Mouse (Mus musculus) liver, embryonic 14.5 days (tissue): ENCODE results near the gene Parp3. TPM values are rescaled to one million over a fixed set of nuclear protein-coding genes. Genes with fewer than 3 reads are reported as not detected.

ENCODE experiments used
- ATAC-seq: fragments of 200-750 bp; cut with Nextera tagmentation; 2 replicates; pipeline ENCODE4 v1.8.0; 2017; ENCODE audit warnings: moderate number of reproducible peaks, mild to moderate bottlenecking, moderate library complexity; ENCODE audit not compliant: insufficient read depth
- DNase-seq, 3 experiments: peaks; one replicate each; pipeline ENCODE4 v3.0.0-alpha.2; 2012 to 2013; ENCODE audit warnings: low read depth in 3 of 3, low spot score in 3 of 3
- H3K27ac ChIP-seq: fragments of 300-500 bp; sonication (generic); 2 replicates; pipeline ENCODE4 v1.5.1; 2014; ENCODE audit warnings: moderate library complexity, mild to moderate bottlenecking, control low read depth, inconsistent platforms
- H3K27me3 ChIP-seq: fragments of 300-500 bp; sonication (generic); 2 replicates; pipeline ENCODE4 v1.6.1; 2014; ENCODE audit warnings: mild to moderate bottlenecking, low read length, moderate library complexity; ENCODE audit not compliant: control insufficient read depth, insufficient read depth
- H3K36me3 ChIP-seq: fragments of 300-500 bp; sonication (generic); replicated peaks from 2 replicates; pipeline ENCODE4 v1.6.1; 2014; ENCODE audit warnings: low read depth; ENCODE audit not compliant: control insufficient read depth, insufficient read depth
- H3K4me1 ChIP-seq, 2 experiments: fragments of 200-500 bp in 1 of 2; fragments of 300-500 bp in 1 of 2; sonication (generic) in 1 of 2; replicated peaks; 2 replicates each; pipeline ENCODE4 v1.6.1; 2012 to 2014; ENCODE audit warnings: antibody characterized with exemption in 1 of 2, inconsistent platforms in 1 of 2, low read length in 1 of 2; ENCODE audit not compliant: control insufficient read depth in 2 of 2, insufficient read depth in 2 of 2
- H3K4me2 ChIP-seq: fragments of 300-500 bp; sonication (generic); 2 replicates; pipeline ENCODE4 v1.6.1; 2014; ENCODE audit warnings: low read depth, mild to moderate bottlenecking, control low read depth, moderate library complexity
- H3K4me3 ChIP-seq, 2 experiments: fragments of 200-500 bp in 1 of 2; fragments of 300-500 bp in 1 of 2; sonication (generic) in 1 of 2; 2 replicates each; pipeline ENCODE4 v1.5.1; 2012 to 2014; ENCODE audit warnings: low read depth in 2 of 2, low read length in 2 of 2, mild to moderate bottlenecking in 2 of 2, control low read depth in 1 of 2, inconsistent platforms in 1 of 2, moderate library complexity in 1 of 2; ENCODE audit not compliant: insufficient read depth in 1 of 2
- H3K9ac ChIP-seq: fragments of 300-500 bp; sonication (generic); replicated peaks from 2 replicates; pipeline ENCODE4 v1.6.1; 2014; ENCODE audit warnings: mild to moderate bottlenecking, control low read depth, moderate library complexity
- H3K9me3 ChIP-seq: fragments of 300-500 bp; sonication (generic); 2 replicates; pipeline ENCODE4 v1.6.1; 2016; ENCODE audit warnings: low read length, mixed read lengths; ENCODE audit not compliant: control insufficient read depth
- CTCF ChIP-seq: IDR thresholded peaks from 2 replicates; pipeline ENCODE4 v1.5.1; 2016; ENCODE audit warnings: antibody characterized with exemption, low read depth, control low read depth
- EP300 ChIP-seq: IDR thresholded peaks from 2 replicates; pipeline ENCODE4 v1.6.1; 2016; ENCODE audit warnings: antibody characterized with exemption, low read depth
- WGBS: fragments of 180-500 bp; shearing (Covaris S2); extraction: QIAGEN DNeasy Blood & Tissue Kit; methylation state at CpG from one replicate; pipeline ENCODE4 v1.1.7; 2014; ENCODE audit not compliant: insufficient replicate concordance; 5-methylcytosine and 5-hydroxymethylcytosine counted together
- polyA plus RNA-seq, 2 experiments: library from polyadenylated mRNA; depleted of rRNA in 1 of 2; stranded (reverse) in 1 of 2; unstranded in 1 of 2; fragments of >200 nt; fragmentation: Nextera tagmentation in 1 of 2; extraction: Ambion mirVana in 1 of 2; gene quantifications; 2 replicates each; pipeline versions ENCODE4 v1.2.1 to v1.2.3; 2012 to 2014

Gene Parp3
- polyA plus RNA-seq, 2 experiments: 0.91 to 1.3 TPM

DNA sequence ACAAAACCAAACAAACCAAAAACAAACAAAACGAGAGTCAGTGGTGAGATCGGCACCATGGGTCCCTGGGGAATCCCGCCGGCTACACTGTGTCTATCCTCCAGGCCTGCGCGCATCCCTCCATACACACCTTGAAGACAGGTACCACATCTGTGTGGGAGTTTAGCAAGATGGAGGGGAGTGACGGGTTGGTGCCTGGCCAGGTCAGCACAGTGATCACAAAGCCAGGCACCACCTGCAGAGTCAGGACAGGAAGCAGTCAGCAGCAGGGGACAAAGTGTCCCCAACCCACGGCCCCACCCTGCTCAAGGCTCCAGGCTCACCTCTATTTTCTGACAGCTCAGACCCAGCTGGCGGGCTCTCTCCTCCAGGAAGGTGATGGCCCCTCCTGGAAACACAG, 40.2 kb downstream of the Parp3 start:
- Histone ChIP-seq H3K27ac (no peak overlapping the region), H3K9ac (no peak overlapping the region), H3K27me3 (no peaks in the 10 kb centered on the region), H3K9me3 (no peaks in the 10 kb centered on the region), H3K4me3 (no peak overlapping the region), H3K36me3 (peaks cover 20% of the 10 kb centered on the region), H3K4me1 (peaks cover 22 to 39% of the 10 kb centered on the region in 2 experiments), H3K4me2 (peak overlapping the region; percentile 72)
- TF ChIP-seq CTCF: no peak
- no peak for TF ChIP-seq EP300
- DNase-seq: no peak
- no peak for ATAC-seq
- whole genome bisulfite sequencing: 81% methylated on average over 9 of the region's 9 CpGs

DNA sequence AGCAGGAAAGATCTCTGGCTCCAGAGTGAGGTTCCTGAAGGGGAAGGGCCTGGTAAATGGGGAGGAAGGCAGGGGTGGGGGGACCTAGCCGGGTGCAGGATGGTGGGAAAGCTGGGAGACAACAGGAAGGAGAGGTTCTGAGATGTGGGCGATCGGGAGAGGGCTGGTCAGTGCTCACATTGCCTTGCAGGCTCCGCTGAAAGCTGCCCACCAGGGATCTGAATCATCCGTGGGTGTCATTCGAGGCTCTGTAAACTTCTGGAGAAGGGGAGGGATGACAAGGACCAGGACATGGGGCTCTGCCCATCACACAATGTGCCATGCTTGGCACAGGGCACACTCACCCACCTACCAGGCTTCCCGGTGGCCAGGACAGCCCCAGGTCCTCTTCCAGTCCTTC, 43.4 kb downstream of the Parp3 start:
- no peak for ATAC-seq
- TF ChIP-seq EP300 (no peak), CTCF (no peak)
- H3K27ac ChIP-seq: peak overlapping the region; percentile 31
- H3K27me3 ChIP-seq: no peaks in the 10 kb centered on the region
- H3K36me3 ChIP-seq: peaks cover 28% of the 10 kb centered on the region
- WGBS: 62% methylated on average over 7 of the region's 7 CpGs
- no peak for DNase-seq
- no peak overlapping the region for H3K4me2 ChIP-seq
- no peak overlapping the region for H3K4me3 ChIP-seq
- no peaks in the 10 kb centered on the region for H3K9me3 ChIP-seq
- peaks cover 19 to 47% of the 10 kb centered on the region in 2 experiments for H3K4me1 ChIP-seq
- no peak overlapping the region for H3K9ac ChIP-seq

DNA sequence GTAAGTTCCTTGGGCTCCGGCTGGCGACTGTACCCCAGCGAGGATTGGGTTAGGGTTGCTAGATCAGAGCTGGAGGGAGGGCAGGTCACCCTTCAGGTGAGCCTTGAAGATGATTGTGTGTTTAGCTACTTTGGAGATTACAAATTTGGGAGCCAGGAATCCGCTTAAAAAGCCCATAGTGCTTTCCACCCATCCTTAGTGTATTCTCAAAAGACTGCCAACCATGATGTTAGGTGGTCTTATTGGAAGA, 46.8 kb downstream of the Parp3 start:
- DNase-seq (no peak), ATAC-seq (no peak)
- H3K4me2 ChIP-seq: peak overlapping the region; percentile 79
- WGBS: 3% methylated on average over 4 of the region's 4 CpGs
- H3K9ac ChIP-seq: peak overlapping the region; percentile 87
- TF ChIP-seq EP300 (no peak), CTCF (no peak)
- H3K36me3 ChIP-seq: peaks cover 28% of the 10 kb centered on the region
- H3K27me3 ChIP-seq: no peaks in the 10 kb centered on the region
- peak overlapping the region; percentile 76 to 94 for H3K4me3 ChIP-seq
- H3K9me3 ChIP-seq: no peaks in the 10 kb centered on the region
- peak overlapping the region; percentile 59 for H3K27ac ChIP-seq
- H3K4me1 ChIP-seq: peaks cover 11 to 33% of the 10 kb centered on the region in 2 experiments

DNA sequence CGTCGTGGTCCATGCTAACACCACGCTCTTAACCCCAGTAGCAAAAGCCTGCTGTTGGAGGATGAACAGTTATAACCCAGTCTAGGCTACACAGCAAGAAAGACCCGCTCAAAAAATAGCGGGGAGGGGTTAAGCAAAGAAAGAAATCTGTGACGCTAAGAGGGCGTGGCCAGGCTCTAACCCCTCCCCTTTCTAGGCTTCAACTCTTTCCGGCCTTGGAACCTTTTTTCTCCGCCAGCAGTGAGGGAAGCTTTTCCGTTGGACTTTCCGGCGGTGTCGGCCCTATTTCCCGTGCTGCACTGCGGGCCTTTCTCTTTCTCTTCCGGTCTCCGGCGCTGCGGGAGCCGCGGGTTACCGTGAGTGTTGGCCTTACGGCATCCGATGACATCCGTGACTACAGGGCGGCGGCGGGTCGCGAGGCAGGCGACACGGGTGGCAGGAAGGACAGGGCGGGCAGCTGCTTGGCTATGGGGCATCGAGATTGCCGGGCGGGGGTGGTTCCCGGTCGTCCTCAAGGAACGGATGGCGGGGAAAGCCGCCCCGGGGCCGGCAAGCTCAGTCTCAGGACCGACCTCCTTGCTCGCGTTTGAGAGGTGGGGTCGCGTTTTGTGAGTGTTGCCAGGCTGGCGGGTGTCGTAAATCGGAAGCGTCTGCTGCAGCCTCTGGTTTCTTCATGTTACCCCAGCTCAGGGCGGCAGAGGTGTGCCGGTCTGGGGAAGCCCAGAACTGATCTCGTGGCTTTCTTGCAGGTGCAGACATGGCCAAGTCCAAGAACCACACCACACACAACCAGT, 47.3 kb downstream of the Parp3 start, which contains the start of gene Rpl29:
Rpl29 (plus strand) TSS at position 234 of the 794 bp plus-strand sequence.
- no peak for TF ChIP-seq CTCF
- TF ChIP-seq EP300: 0 out of 2 replicates have a peak, but pooled peaks have one; percentile 21
- under 1% methylated on average over 55 of the region's 55 CpGs for WGBS
- DNase-seq (peak; percentile 87 to 91 (median 88)), ATAC-seq (peak; percentile 85)
- peak within 1 kb of the TSS; percentile 60 for H3K27ac ChIP-seq
- H3K27me3 ChIP-seq: no peaks in the 10 kb centered on the region
- H3K4me1 ChIP-seq: peaks cover 11 to 32% of the 10 kb centered on the region in 2 experiments
- H3K4me2 ChIP-seq: peak within 1 kb of the TSS; percentile 79
- peak within 1 kb of the TSS; percentile 87 for H3K9ac ChIP-seq
- peaks cover 28% of the 10 kb centered on the region for H3K36me3 ChIP-seq
- H3K9me3 ChIP-seq: no peaks in the 10 kb centered on the region
- H3K4me3 ChIP-seq: peak within 1 kb of the TSS; percentile 76 to 94

DNA sequence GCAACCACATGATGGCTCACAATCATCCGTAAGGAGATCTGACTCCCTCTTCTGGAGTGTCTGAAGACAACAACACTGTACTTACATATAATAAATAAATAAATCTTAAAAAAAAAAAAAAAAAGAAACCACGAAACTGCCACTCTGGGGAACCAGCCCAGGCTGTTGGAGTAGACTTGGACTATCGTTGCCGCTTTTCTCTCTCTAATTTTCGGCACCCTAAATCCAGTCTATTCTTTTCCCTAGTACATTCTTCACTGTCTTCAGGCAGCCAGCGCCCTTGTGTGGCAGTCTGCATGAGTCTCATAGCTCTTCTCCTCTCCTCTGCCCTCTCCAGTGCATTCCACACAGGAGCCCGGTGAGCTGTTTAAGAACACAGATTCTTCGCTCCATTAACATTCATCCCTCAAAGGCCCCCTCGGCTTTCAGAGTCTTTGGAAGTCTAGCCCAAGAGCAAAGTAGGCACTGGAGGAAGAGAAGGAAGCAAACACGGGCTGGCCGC, 48.0 kb downstream of the Parp3 start:
- DNase-seq: no peak
- Histone ChIP-seq H3K4me3 (peak overlapping the region; percentile 76 to 94), H3K27ac (peak overlapping the region; percentile 60), H3K9ac (peak overlapping the region; percentile 15; the same call in 1 of the 2 replicates), H3K36me3 (peaks cover 28% of the 10 kb centered on the region), H3K4me2 (peak overlapping the region; percentile 79), H3K27me3 (no peaks in the 10 kb centered on the region), H3K4me1 (peaks cover 11 to 30% of the 10 kb centered on the region in 2 experiments), H3K9me3 (no peaks in the 10 kb centered on the region)
- WGBS: 16% methylated on average over 11 of the region's 11 CpGs
- peak; percentile 33 for ATAC-seq
- no peak for TF ChIP-seq EP300
